Mouse (Mus musculus) liver, embryonic 12.5 days (tissue): ENCODE data around the gene Cst8. TPM values are rescaled to one million over a fixed set of nuclear protein-coding genes. Genes with fewer than 3 reads are reported as not detected.
"Not testable (repeated sequence)": the region's sequence is repeated elsewhere in the genome, so short reads cannot be mapped to it uniquely, and the experiment has no call there.

ENCODE experiments used
- ATAC-seq: fragments of 200-750 bp; cut with Nextera tagmentation; 2 replicates; pipeline ENCODE4 v1.8.0; 2017; ENCODE audit warnings: moderate number of reproducible peaks, mild to moderate bottlenecking, moderate library complexity
- H3K27ac ChIP-seq: fragments of 300-500 bp; sonication (generic); 2 replicates; pipeline ENCODE4 v1.5.1; 2016; ENCODE audit warnings: mild to moderate bottlenecking
- H3K27me3 ChIP-seq: fragments of 300-500 bp; sonication (generic); replicated peaks from 2 replicates; pipeline ENCODE4 v1.6.1; 2016; ENCODE audit warnings: mild to moderate bottlenecking, moderate library complexity
- H3K36me3 ChIP-seq: fragments of 300-500 bp; sonication (generic); 2 replicates; pipeline ENCODE4 v1.6.1; 2016; ENCODE audit warnings: mild to moderate bottlenecking, moderate library complexity
- H3K4me1 ChIP-seq: fragments of 300-500 bp; sonication (generic); 2 replicates; pipeline ENCODE4 v1.6.1; 2016
- H3K4me2 ChIP-seq: fragments of 300-500 bp; sonication (generic); 2 replicates; pipeline ENCODE4 v1.6.1; 2016; ENCODE audit warnings: mild to moderate bottlenecking, moderate library complexity
- H3K4me3 ChIP-seq: fragments of 300-500 bp; sonication (generic); 2 replicates; pipeline ENCODE4 v1.5.1; 2016; ENCODE audit warnings: mild to moderate bottlenecking, moderate library complexity
- H3K9ac ChIP-seq: fragments of 300-500 bp; sonication (generic); 2 replicates; pipeline ENCODE4 v1.6.1; 2016; ENCODE audit warnings: mild to moderate bottlenecking, moderate library complexity
- H3K9me3 ChIP-seq: fragments of 300-500 bp; sonication (generic); replicated peaks from 2 replicates; pipeline ENCODE4 v1.6.1; 2016; ENCODE audit warnings: mild to moderate bottlenecking, moderate library complexity
- WGBS: fragments of 180-500 bp; shearing (Covaris S2); methylation state at CpG from one replicate; pipeline ENCODE4 v1.1.7; 2016; ENCODE audit not compliant: insufficient replicate concordance; 5-methylcytosine and 5-hydroxymethylcytosine counted together
- polyA plus RNA-seq: library from polyadenylated mRNA; unstranded; fragments of >200 nt; fragmentation: Nextera tagmentation; extraction: Ambion mirVana; gene quantifications from 2 replicates; pipeline ENCODE4 v1.2.1, GENCODE M21; 2016

Gene Cst8
- not detected in 2 replicates for polyA plus RNA-seq

DNA sequence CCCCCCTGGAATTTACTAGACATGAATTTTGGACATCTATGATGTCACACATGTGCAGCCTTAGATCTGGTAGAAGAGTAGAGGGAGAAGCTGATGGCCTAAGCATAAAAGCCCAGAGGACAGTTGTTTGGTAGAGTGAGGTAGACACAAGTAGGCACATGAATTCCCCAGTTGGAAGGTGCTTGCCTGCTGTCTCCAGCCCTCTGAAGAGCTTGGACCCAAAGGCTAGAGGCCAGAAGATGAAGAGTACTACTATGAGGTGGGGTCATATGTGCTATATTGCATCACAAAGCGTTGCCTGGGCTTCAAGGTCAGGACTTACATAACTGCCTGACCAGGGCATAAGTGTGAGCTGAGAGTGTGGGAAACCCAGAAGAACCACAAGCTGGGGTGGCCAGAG, at the start of gene Cst8:
TSS of gene Cst8 (plus strand) at position 301 of the 400 bp plus-strand sequence.
- Histone ChIP-seq H3K4me3 (no peak within 1 kb of the TSS), H3K9me3 (no peaks in the 10 kb centered on the region), H3K36me3 (no peaks in the 10 kb centered on the region), H3K9ac (no peak within 1 kb of the TSS), H3K4me2 (no peak within 1 kb of the TSS), H3K27ac (no peak within 1 kb of the TSS), H3K27me3 (no peaks in the 10 kb centered on the region), H3K4me1 (no peaks in the 10 kb centered on the region)
- WGBS = 60% methylated on average over 1 of the region's 1 CpGs
- no peak for ATAC-seq

DNA sequence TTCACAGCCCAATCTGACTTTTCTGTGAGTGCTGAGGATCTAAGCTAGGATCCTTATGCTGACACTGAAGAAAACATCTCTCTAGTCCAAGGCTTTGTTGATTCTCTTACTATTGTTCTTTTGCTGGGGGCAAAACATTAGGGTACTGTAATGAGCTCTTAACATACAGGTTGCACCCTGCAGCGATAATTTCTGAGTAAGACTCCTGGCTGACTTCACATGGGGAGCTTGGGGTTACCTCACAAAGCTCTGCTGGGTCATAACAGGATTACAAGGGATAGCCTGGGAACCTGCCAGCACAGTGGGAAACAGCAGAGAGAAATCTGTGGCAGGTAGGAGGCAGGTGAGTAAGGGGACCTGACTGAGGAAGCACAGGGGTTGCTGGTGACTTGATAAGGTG, 48.5 kb upstream of the Cst8 start, which contains the start of gene Cstl1:
TSS of gene Cstl1 (plus strand) at position 301 of the 400 bp plus-strand sequence.
- H3K27me3 ChIP-seq = 0 out of 2 replicates have a peak, but pooled peaks cover 4% of the 10 kb centered on the region
- H3K4me1 ChIP-seq = no peaks in the 10 kb centered on the region
- H3K4me2 ChIP-seq = no peak within 1 kb of the TSS
- no peak within 1 kb of the TSS for H3K9ac ChIP-seq
- WGBS = 67% methylated on average over 1 of the region's 1 CpGs
- no peak within 1 kb of the TSS for H3K27ac ChIP-seq
- no peak within 1 kb of the TSS for H3K4me3 ChIP-seq
- ATAC-seq = no peak
- no peaks in the 10 kb centered on the region for H3K9me3 ChIP-seq
- no peaks in the 10 kb centered on the region for H3K36me3 ChIP-seq

DNA sequence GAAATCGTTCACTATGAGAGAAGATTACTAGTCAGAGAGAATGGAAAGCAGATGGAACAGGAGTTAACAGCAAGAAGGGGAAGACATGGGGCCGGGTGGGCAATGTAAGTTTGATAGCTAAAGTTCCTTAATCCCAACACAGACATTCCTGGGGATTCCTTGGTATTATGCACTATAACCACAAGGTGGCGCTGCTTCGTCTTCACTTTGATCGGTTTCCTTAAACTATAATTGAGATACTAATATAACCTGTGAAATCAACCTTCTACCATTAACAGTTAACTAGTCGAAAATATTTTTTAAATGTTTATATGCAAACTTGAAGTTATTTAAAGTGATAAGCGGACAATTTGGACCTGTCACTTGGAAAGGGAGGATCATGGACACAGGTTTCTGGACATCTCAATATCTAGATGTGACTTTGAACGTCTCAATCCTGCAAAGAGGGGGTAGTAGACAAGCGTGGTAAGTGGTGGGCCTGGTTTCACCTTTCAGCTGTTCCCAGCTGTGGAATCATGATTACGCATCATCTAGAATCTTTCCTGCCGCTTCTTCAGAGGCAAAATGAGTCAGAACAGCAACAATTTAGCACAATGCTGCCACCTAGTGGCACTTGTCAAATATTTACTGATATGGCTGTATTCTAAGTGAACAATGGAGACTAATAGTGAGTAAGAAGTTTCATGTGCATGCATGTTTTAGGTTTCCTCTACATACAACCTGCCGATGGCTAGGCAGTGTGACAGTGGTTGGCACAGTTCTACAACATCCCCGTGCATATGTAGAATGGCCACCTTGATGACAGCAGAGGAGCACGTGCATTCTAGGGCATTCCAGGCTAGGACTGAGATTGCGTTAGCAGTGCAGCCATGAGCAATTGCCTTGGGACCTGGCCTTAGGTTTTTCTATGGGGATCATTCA, 46.4 kb upstream of the Cst8 start:
- peak; percentile 72 for ATAC-seq
- H3K36me3 ChIP-seq = no peaks in the 10 kb centered on the region
- WGBS = 11% methylated on average over 15 of the region's 15 CpGs

DNA sequence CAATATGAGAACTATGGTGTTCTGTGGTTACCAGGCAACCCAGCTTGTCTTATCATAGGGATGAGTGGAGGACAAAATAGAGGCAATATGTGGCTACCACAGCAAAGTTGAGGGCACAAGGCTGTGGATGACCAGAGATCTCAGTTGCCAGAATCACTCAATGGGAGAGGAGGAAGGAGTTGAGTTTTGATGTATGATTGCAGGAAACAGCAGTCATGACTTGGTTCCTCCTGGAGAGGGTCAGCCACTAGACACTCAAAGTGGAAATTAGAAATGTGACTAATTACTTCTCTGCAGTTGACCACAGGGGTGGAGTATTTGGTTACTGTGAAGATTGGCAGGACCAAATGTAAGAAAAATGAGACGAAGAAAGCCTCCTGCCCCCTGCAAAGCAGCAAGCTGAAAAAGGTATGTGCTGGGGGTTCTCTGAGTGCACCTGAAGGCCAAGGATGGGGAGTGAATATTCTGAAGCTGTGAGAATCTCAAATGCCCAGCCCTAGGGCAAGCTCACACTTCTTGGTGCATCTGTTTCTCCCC, 44.2 kb upstream of the Cst8 start:
- H3K27ac ChIP-seq = no peak overlapping the region
- H3K4me1 ChIP-seq = no peaks in the 10 kb centered on the region
- WGBS = 27% methylated on average over 1 of the region's 1 CpGs
- 0 out of 2 replicates have a peak, but pooled peaks cover 4% of the 10 kb centered on the region for H3K27me3 ChIP-seq
- no peak overlapping the region for H3K4me2 ChIP-seq
- no peaks in the 10 kb centered on the region for H3K36me3 ChIP-seq
- ATAC-seq = no peak
- H3K9ac ChIP-seq = no peak overlapping the region
- no peak overlapping the region for H3K4me3 ChIP-seq
- H3K9me3 ChIP-seq = no peaks in the 10 kb centered on the region

More for the DNA sequence above, 46.4 kb upstream of the Cst8 start:
- Histone ChIP-seq H3K4me1 (no peaks in the 10 kb centered on the region), H3K4me3 (peak overlapping the region; percentile 29; the same call in 1 of the 2 replicates), H3K9me3 (no peaks in the 10 kb centered on the region), H3K27me3 (0 out of 2 replicates have a peak, but pooled peaks cover 4% of the 10 kb centered on the region), H3K27ac (no peak overlapping the region), H3K9ac (no peak overlapping the region), H3K4me2 (peak overlapping the region; percentile 60)

DNA sequence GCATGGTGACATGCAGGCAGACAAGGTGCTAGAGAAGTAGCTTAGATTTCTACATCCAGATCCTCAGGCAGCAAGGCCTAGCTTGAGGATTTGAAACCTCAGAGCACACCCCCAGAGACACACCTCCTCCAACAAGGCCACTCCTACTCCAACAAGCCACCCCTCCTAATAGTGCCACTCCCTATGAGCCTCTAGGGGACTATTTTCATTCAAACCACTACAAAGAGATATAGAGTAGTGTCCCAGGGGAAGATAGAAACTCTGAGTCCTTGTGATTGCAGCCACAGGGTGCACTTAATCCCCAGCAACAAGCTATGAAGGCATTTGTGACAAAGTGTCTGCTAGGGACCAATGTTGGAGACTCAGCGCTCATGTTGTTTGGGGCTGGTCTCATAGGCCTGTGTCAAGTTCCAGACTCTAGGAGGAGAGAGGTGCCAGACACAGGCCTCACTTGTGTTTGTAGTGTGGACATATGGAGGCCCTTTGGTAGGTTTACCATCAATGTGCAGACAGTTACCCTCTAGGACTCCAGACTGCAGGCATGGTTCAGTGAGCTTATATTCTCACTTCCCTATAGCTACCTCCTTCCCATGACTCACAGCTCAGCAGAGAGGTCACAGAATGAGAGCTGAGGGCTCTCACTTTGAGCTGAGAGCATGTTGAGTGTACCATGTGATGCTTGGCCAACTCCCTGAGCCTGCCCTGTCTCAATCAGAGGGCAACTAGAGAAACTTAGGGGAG, 34.8 kb upstream of the Cst8 start:
- Histone ChIP-seq H3K36me3 (no peaks in the 10 kb centered on the region), H3K9me3 (no peaks in the 10 kb centered on the region), H3K4me1 (no peaks in the 10 kb centered on the region), H3K9ac (no peak overlapping the region), H3K4me3 (no peak overlapping the region), H3K27me3 (no peaks in the 10 kb centered on the region), H3K4me2 (no peak overlapping the region), H3K27ac (no peak overlapping the region)
- no peak for ATAC-seq
- WGBS = 100% methylated on average over 1 of the region's 1 CpGs

DNA sequence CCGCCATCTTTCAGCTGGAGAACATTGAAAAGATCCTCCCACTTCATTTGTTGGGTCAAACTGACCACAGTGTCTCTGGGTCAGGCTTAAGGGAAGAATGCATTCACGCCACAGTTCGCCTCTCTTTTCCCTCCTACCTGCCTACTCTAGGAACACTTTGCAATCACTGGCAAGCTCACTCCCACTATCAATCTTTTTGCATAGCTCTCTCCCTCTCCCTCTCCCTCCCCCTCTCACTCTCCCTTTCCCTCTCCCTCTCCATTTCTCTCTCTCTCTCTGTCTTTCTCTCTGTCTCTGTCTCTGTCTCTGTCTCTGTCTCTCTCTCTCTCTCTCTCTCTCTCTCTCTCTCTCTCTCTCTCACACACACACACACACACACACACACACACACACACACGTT, 27.2 kb upstream of the Cst8 start, which contains the start of gene Cst11:
TSS of gene Cst11 (minus strand) at position 101 of the 400 bp plus-strand sequence.
- H3K4me2 ChIP-seq, H3K36me3 ChIP-seq, H3K4me3 ChIP-seq, H3K4me1 ChIP-seq, H3K27me3 ChIP-seq, H3K9me3 ChIP-seq, ATAC-seq, H3K27ac ChIP-seq, H3K9ac ChIP-seq: not testable (repeated sequence)
- WGBS = 58% methylated on average over 4 of the region's 4 CpGs

DNA sequence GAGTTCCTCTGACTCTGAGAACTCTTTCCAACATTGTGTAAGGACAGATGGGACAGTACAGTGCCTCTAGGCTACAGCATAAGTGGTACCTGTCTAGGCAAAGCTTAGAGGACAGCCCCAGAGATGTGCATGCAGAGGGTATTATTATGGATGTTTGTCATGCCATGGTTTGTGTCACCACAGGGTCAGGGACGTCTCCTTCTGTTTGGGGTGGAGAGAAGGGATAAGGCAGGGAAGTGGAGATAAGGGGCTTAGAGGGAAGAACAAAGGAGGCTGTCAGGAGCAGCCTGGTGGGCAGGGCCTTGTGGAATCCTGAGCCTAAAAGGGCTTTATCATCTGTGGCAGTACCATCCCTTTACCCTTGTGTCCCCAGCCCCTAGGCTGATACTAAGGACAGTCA, 16.9 kb upstream of the Cst8 start, which contains the start of gene 8030411F24Rik:
TSS of gene 8030411F24Rik (plus strand) at position 301 of the 400 bp plus-strand sequence.
- H3K4me3 ChIP-seq = no peak within 1 kb of the TSS
- H3K27ac ChIP-seq = no peak within 1 kb of the TSS
- H3K9me3 ChIP-seq = no peaks in the 10 kb centered on the region
- no peaks in the 10 kb centered on the region for H3K4me1 ChIP-seq
- H3K4me2 ChIP-seq = no peak within 1 kb of the TSS
- H3K9ac ChIP-seq = no peak within 1 kb of the TSS
- no peaks in the 10 kb centered on the region for H3K27me3 ChIP-seq
- no peak for ATAC-seq
- H3K36me3 ChIP-seq = no peaks in the 10 kb centered on the region
- WGBS = 5% methylated on average over 1 of the region's 1 CpGs

DNA sequence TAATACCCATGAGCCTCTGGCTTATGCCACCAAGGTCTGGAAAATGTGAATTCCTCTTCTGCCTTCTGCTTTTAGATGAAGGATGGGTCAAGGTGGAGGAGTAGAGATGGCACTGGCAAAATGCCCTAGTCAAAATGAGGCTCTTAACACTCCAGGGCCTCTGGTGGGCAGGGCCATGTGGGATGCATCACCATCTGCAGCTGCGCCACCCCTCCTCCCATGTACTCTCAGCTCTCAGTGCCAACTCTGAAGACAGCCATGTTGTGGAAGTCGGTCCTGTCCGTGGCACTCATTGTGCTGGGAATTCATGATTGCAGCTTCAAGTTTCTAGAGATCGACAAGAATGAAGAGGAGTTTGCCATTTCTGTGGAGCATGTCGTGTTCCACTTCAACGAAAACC, 9.4 kb upstream of the Cst8 start, which contains the start of gene Cst12:
TSS of gene Cst12 (plus strand) at position 220 of the 400 bp plus-strand sequence.
- WGBS = 86% methylated on average over 6 of the region's 6 CpGs
- Histone ChIP-seq H3K27me3 (no peaks in the 10 kb centered on the region), H3K27ac (no peak within 1 kb of the TSS), H3K36me3 (no peaks in the 10 kb centered on the region), H3K9ac (no peak within 1 kb of the TSS), H3K9me3 (no peaks in the 10 kb centered on the region), H3K4me3 (no peak within 1 kb of the TSS), H3K4me1 (no peaks in the 10 kb centered on the region), H3K4me2 (no peak within 1 kb of the TSS)
- no peak for ATAC-seq

DNA sequence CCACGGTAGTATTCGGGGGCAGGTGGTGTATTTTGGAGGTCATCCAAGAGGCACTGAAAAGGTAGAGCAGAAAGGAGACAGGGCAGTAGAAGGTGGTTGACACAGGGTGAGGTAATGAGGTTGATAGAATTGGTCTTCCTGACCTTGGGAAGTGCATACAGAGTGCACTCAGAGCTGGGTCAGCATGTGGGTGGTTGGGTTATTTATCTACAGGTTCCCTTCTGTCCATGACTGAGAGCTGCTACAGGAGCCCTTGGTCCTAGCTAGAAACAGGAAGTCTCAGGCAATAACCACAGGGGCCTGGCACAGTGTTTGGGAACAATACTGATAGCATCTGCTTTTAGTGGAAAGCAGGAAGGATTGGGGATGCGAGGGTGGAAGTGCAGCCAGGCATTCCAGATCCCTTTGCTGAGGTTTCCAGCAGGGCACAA, 2.9 kb downstream of the Cst8 start:
- no peaks in the 10 kb centered on the region for H3K36me3 ChIP-seq
- H3K27me3 ChIP-seq = no peaks in the 10 kb centered on the region
- no peak overlapping the region for H3K9ac ChIP-seq
- H3K4me1 ChIP-seq = no peaks in the 10 kb centered on the region
- H3K4me2 ChIP-seq = no peak overlapping the region
- H3K9me3 ChIP-seq = no peaks in the 10 kb centered on the region
- H3K4me3 ChIP-seq = no peak overlapping the region
- no peak overlapping the region for H3K27ac ChIP-seq
- 30% methylated on average over 3 of the region's 3 CpGs for whole genome bisulfite sequencing
- 0 out of 2 replicates have a peak, but pooled peaks have one; percentile 13 for ATAC-seq

DNA sequence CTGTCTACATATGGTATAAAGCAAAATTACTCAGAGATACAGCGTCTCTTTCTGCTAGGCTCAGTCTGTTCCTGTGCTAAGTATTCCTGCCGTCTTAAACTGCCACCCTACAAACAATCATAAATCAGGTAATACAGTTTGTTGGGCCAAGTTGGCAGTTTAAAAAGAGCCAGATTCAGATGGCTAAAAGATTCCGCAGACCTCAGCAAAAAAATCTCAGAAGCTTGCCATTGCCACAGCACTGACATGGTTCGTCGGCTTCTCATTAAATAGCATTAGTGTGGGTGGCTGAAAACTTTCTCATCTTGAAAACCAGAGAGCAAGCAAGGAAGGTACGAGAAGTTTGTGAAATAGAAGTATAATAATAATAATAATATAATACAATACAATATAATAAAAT, 8.1 kb downstream of the Cst8 start:
- no peaks in the 10 kb centered on the region for H3K27me3 ChIP-seq
- no peak for ATAC-seq
- H3K4me2 ChIP-seq = no peak overlapping the region
- no peaks in the 10 kb centered on the region for H3K9me3 ChIP-seq
- H3K36me3 ChIP-seq = no peaks in the 10 kb centered on the region
- H3K27ac ChIP-seq = no peak overlapping the region
- 63% methylated on average over 6 of the region's 6 CpGs for WGBS
- H3K4me3 ChIP-seq = no peak overlapping the region
- no peak overlapping the region for H3K9ac ChIP-seq
- no peaks in the 10 kb centered on the region for H3K4me1 ChIP-seq

DNA sequence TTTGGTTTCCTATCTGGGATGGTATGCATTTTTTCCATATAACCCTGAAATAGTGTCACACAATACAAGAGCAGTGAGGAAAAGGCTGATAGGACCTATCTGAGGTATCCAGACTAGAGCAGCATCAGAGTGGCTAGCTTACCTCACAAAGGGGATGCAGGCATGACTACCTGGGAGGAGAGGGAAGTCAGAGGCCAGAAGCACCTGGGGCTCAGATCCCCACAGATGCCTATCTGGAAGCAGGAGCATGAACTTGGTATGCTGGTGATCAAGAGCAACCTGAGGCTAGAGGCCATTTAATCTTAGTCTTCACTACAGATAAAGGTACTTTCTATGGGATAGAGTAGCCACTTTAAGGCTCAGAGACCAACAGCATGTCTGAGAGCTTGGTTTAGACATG, 21.3 kb downstream of the Cst8 start, which contains the start of gene Cst13:
TSS of gene Cst13 (plus strand) at position 173 of the 400 bp plus-strand sequence.
- Histone ChIP-seq H3K4me3 (no peak within 1 kb of the TSS), H3K36me3 (no peaks in the 10 kb centered on the region), H3K27me3 (no peaks in the 10 kb centered on the region), H3K4me2 (no peak within 1 kb of the TSS), H3K4me1 (no peaks in the 10 kb centered on the region), H3K9me3 (no peaks in the 10 kb centered on the region), H3K27ac (no peak within 1 kb of the TSS), H3K9ac (no peak within 1 kb of the TSS)
- no peak for ATAC-seq
